Mouse (Mus musculus) liver, embryonic 14.5 days (tissue): ENCODE measurements at regions not wholly inside any gene's neighbourhood (a gene's known extent, or its start where the extent isn't known, plus 50 kb on each side); places are given as distances from the start of the nearest gene placed in this dataset.

Experiments used
- ATAC-seq: fragments of 200-750 bp; cut with Nextera tagmentation; 2 replicates; pipeline ENCODE4 v1.8.0; 2017; ENCODE audit warnings: moderate number of reproducible peaks, mild to moderate bottlenecking, moderate library complexity; ENCODE audit not compliant: insufficient read depth
- DNase-seq, 3 experiments: peaks; one replicate each; pipeline ENCODE4 v3.0.0-alpha.2; 2012 to 2013; ENCODE audit warnings: low read depth in 3 of 3, low spot score in 3 of 3
- H3K27ac ChIP-seq: fragments of 300-500 bp; sonication (generic); 2 replicates; pipeline ENCODE4 v1.5.1; 2014; ENCODE audit warnings: moderate library complexity, mild to moderate bottlenecking, control low read depth, inconsistent platforms
- H3K27me3 ChIP-seq: fragments of 300-500 bp; sonication (generic); 2 replicates; pipeline ENCODE4 v1.6.1; 2014; ENCODE audit warnings: mild to moderate bottlenecking, low read length, moderate library complexity; ENCODE audit not compliant: control insufficient read depth, insufficient read depth
- H3K36me3 ChIP-seq: fragments of 300-500 bp; sonication (generic); replicated peaks from 2 replicates; pipeline ENCODE4 v1.6.1; 2014; ENCODE audit warnings: low read depth; ENCODE audit not compliant: control insufficient read depth, insufficient read depth
- H3K4me1 ChIP-seq, 2 experiments: fragments of 200-500 bp in 1 of 2; fragments of 300-500 bp in 1 of 2; sonication (generic) in 1 of 2; replicated peaks; 2 replicates each; pipeline ENCODE4 v1.6.1; 2012 to 2014; ENCODE audit warnings: antibody characterized with exemption in 1 of 2, inconsistent platforms in 1 of 2, low read length in 1 of 2; ENCODE audit not compliant: control insufficient read depth in 2 of 2, insufficient read depth in 2 of 2
- H3K4me2 ChIP-seq: fragments of 300-500 bp; sonication (generic); 2 replicates; pipeline ENCODE4 v1.6.1; 2014; ENCODE audit warnings: low read depth, mild to moderate bottlenecking, control low read depth, moderate library complexity
- H3K4me3 ChIP-seq, 2 experiments: fragments of 200-500 bp in 1 of 2; fragments of 300-500 bp in 1 of 2; sonication (generic) in 1 of 2; 2 replicates each; pipeline ENCODE4 v1.5.1; 2012 to 2014; ENCODE audit warnings: low read depth in 2 of 2, low read length in 2 of 2, mild to moderate bottlenecking in 2 of 2, control low read depth in 1 of 2, inconsistent platforms in 1 of 2, moderate library complexity in 1 of 2; ENCODE audit not compliant: insufficient read depth in 1 of 2
- H3K9ac ChIP-seq: fragments of 300-500 bp; sonication (generic); replicated peaks from 2 replicates; pipeline ENCODE4 v1.6.1; 2014; ENCODE audit warnings: mild to moderate bottlenecking, control low read depth, moderate library complexity
- H3K9me3 ChIP-seq: fragments of 300-500 bp; sonication (generic); 2 replicates; pipeline ENCODE4 v1.6.1; 2016; ENCODE audit warnings: low read length, mixed read lengths; ENCODE audit not compliant: control insufficient read depth
- CTCF ChIP-seq: IDR thresholded peaks from 2 replicates; pipeline ENCODE4 v1.5.1; 2016; ENCODE audit warnings: antibody characterized with exemption, low read depth, control low read depth
- EP300 ChIP-seq: IDR thresholded peaks from 2 replicates; pipeline ENCODE4 v1.6.1; 2016; ENCODE audit warnings: antibody characterized with exemption, low read depth
- WGBS: fragments of 180-500 bp; shearing (Covaris S2); extraction: QIAGEN DNeasy Blood & Tissue Kit; methylation state at CpG from one replicate; pipeline ENCODE4 v1.1.7; 2014; ENCODE audit not compliant: insufficient replicate concordance; 5-methylcytosine and 5-hydroxymethylcytosine counted together

DNA sequence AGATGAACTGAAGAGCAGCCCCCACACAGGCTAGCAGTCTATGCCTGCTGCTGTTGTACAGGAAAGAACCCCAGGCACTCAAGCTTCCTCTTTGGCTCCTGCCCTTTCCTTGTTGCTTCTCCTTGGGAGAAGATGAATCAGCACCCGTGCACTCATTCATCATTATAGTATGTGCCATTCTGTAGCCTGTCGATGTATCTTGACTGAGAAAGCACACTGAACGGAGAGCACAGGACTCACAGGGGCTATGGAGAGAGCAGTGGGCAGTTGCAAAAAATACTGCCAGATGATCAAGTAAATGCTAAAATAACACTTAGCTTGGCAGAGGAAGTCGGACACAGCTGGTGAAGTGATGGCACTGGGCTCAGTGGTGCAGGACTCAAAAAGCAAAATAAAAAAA is 322.2 kb upstream of the Vstm2b start:
- ATAC-seq, result no peak
- no peak overlapping the region for H3K9ac ChIP-seq
- DNase-seq, result no peak

DNA sequence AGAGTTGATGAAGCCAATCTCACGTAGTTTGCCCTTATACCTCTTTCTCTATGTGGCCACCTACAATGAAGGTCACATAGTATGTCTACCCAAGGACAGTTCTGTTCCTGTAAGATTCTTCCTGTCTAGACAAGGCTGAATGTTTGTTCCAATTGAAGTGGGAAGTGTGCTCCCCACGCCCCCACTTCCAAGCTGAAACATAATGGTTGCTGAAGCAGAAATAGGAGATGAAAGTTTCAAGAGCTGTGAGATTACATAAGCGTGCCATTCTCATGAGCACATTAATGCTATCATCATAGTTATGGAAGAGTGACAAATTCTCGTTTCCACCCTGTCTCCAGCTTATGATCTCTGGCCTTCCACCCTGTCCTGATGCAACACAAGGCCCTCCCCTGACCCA is 320.8 kb upstream of the Vstm2b start:
- Histone ChIP-seq H3K4me3 (no peak overlapping the region), H3K4me1 (no peaks in the 10 kb centered on the region), H3K4me2 (no peak overlapping the region), H3K27ac (no peak overlapping the region), H3K9me3 (no peaks in the 10 kb centered on the region), H3K9ac (no peak overlapping the region), H3K36me3 (no peaks in the 10 kb centered on the region), H3K27me3 (no peaks in the 10 kb centered on the region)
- 32% methylated on average over 4 of the region's 4 CpGs for WGBS
- DNase-seq (no peak), ATAC-seq (no peak)
- TF ChIP-seq EP300 (no peak), CTCF (no peak)

More for the DNA sequence above, 322.2 kb upstream of the Vstm2b start:
- Histone ChIP-seq H3K27ac (no peak overlapping the region), H3K4me1 (no peaks in the 10 kb centered on the region), H3K4me2 (no peak overlapping the region), H3K9me3 (no peaks in the 10 kb centered on the region), H3K4me3 (no peak overlapping the region), H3K36me3 (no peaks in the 10 kb centered on the region), H3K27me3 (no peaks in the 10 kb centered on the region)
- WGBS, result 51% methylated on average over 4 of the region's 4 CpGs
- no peak for TF ChIP-seq CTCF

DNA sequence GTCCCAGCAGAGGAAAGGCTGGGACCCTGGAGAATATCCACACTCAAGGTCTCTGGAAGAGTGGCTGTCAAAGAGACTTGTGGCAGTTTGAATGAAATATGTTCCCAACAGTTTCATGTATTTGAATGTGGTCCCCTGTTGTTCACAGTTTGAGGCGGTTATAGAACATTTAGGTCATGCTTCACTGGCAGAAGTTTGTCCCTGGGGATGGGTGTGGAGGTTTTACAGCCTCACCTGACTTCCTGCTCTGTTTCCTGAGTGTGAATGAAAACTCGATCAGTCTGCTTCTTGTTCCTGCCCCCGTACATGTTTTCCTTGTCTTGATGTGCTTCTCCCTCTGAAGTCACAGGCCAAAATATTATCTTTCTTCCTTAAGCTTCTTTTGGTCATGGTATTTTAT is 277.4 kb upstream of the Vstm2b start:
- H3K27me3 ChIP-seq, result no peaks in the 10 kb centered on the region
- WGBS, result 37% methylated on average over 3 of the region's 3 CpGs
- H3K4me2 ChIP-seq, result no peak overlapping the region
- no peaks in the 10 kb centered on the region for H3K36me3 ChIP-seq
- no peak overlapping the region for H3K27ac ChIP-seq
- ATAC-seq, result no peak
- DNase-seq, result no peak
- H3K9me3 ChIP-seq, result no peaks in the 10 kb centered on the region
- H3K4me1 ChIP-seq, result no peaks in the 10 kb centered on the region
- no peak overlapping the region for H3K9ac ChIP-seq
- TF ChIP-seq EP300 (no peak), CTCF (no peak)
- H3K4me3 ChIP-seq, result no peak overlapping the region

DNA sequence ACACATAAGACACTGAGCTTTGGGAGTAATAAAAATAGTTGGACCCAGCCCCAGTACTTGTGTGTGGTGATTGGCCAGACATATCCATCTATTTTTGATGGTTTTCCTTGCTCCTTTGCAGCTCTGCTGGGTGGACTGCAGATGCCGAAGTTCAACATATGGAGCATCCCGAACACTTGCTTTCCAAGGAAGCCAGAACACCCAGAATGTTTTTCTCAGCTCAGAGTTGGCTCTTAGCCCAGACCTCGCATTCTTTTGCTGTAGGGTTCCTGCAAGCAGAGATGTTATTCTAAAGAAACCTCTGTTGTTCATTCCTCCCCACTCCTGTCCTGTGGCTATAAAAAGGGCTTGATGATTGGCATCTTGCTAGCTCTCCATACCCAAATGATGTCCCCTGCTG is 275.3 kb upstream of the Vstm2b start:
- H3K4me2 ChIP-seq, result no peak overlapping the region
- ATAC-seq (no peak), DNase-seq (no peak)
- no peaks in the 10 kb centered on the region for H3K27me3 ChIP-seq
- no peaks in the 10 kb centered on the region for H3K9me3 ChIP-seq
- no peak overlapping the region for H3K27ac ChIP-seq
- H3K36me3 ChIP-seq, result no peaks in the 10 kb centered on the region
- no peak overlapping the region for H3K4me3 ChIP-seq
- H3K9ac ChIP-seq, result no peak overlapping the region
- TF ChIP-seq CTCF (no peak), EP300 (no peak)
- WGBS, result 52% methylated on average over 3 of the region's 3 CpGs
- no peaks in the 10 kb centered on the region for H3K4me1 ChIP-seq

DNA sequence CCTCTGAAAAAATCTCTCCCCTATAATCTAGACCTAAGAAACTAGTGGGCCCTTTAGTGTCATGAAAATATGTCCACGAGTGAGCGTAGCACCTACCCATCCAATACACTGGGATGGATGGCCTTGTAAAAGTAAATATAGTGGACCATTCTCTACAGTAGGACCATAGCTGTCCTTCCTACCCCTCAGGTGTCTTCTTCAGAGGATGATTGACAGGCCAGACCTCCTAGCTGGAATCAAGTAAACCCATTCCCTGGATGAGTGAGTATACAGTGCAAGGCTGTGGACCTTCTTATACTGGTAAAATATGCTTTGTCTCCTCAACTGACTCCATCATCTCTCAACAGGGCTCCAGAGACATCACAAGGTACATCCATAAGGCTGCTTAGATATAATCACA is 274.8 kb upstream of the Vstm2b start:
- Histone ChIP-seq H3K9me3 (no peaks in the 10 kb centered on the region), H3K4me1 (no peaks in the 10 kb centered on the region), H3K36me3 (no peaks in the 10 kb centered on the region), H3K9ac (no peak overlapping the region), H3K4me2 (no peak overlapping the region), H3K27ac (no peak overlapping the region), H3K27me3 (no peaks in the 10 kb centered on the region), H3K4me3 (no peak overlapping the region)
- no peak for TF ChIP-seq CTCF
- no peak for TF ChIP-seq EP300
- no peak for DNase-seq
- WGBS, result 58% methylated on average over 2 of the region's 2 CpGs
- no peak for ATAC-seq

DNA sequence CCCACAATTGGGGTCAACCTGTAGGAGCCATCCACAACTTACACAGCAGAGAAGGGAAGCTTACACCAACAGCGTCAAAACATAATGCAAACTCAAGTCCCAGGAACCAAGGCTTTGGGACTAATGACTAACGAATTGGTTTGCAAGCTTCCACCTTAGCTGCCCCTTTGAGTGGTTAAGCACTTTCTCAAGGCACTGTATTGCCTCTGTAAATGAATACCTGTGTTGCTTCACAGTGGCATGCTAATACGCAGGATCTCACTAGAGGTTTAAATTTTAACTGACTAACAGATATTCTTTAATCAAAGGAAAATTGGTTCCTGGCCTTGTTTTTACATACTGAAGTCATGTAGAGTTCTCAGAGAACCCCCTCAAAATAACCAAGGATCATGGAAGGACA is 261.8 kb upstream of the Vstm2b start:
- Histone ChIP-seq H3K36me3 (no peaks in the 10 kb centered on the region), H3K4me2 (no peak overlapping the region), H3K27me3 (no peaks in the 10 kb centered on the region), H3K27ac (no peak overlapping the region), H3K4me1 (no peaks in the 10 kb centered on the region), H3K9ac (no peak overlapping the region), H3K4me3 (no peak overlapping the region), H3K9me3 (no peaks in the 10 kb centered on the region)
- ATAC-seq (no peak), DNase-seq (no peak)
- TF ChIP-seq EP300 (no peak), CTCF (no peak)
- WGBS, result 63% methylated on average over 3 of the region's 3 CpGs
